Mouse (Mus musculus) frontal cortex, postnatal 14 days (tissue): Measurements from ENCODE around the gene Olfr1396.

Experiments
- DNase-seq, 2 experiments: peaks; one replicate each; pipeline ENCODE4 v3.0.0; 2022; ENCODE audit warnings: low spot score in 2 of 2

Gene Olfr1396

GRCm38 (mm10) chr11:49114774-49115173 lies at the start of gene Olfr1396:
Gene Olfr1396 (minus strand): TSS chr11:49114874.
- DNase-seq: no peak

- no peak for DNase-seq
Measured at GRCm38 (mm10) chr11:49156821-49157814, 42.4 kb upstream of the Olfr1396 start.

- no peak for DNase-seq
Measured at GRCm38 (mm10) chr11:49154077-49154476, 39.4 kb upstream of the Olfr1396 start, which contains the start of gene Olfr1394. Gene Olfr1394 (plus strand): TSS chr11:49154377.

- no peak for DNase-seq
Measured at GRCm38 (mm10) chr11:49141974-49142373, 27.3 kb upstream of the Olfr1396 start, which contains the start of gene Olfr1395. Gene Olfr1395 (plus strand): TSS chr11:49142274.

- no peak for DNase-seq
Measured at GRCm38 (mm10) chr11:49124169-49124568, 9.5 kb upstream of the Olfr1396 start.

DNA sequence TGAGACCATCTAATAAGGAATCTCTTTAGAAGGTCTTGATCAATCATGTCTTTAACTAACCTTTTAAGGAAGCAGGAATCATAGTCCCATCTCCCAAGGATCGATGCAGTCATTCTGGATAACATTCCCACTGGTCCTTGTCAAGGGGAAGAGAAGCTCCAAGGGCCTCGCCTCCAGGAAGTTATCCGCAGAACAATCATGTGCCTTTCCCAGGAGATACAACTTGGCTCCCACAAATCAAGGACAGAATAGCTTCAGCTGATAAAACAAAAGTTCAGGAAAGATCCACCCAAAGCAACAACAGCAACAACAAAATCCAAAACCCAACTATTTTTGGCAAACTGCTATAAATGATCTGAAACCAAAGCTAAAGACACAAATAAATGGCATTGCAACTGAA lies 5.0 kb upstream of the Olfr1396 start:
- no peak for DNase-seq

DNA sequence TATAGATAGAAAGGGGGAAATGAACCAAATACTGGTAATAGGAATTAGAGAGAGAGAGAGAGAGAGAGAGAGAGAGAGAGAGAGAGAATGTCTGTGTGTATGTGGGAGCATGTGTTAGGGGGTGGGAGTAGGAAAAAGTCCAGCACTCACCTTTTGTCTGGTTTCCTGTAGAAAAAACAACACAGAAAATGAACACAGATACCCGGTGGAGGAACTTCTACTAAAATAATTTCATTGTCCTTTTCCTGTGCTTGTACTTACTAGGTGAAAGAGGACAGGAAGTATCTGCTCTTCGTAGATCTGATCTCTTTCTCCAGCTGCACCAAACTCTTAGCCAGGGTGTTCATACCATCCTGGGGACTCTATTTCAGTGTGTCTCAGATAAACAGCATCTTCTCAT lies 516 bp downstream of the Olfr1396 start:
- no peak for DNase-seq

DNA sequence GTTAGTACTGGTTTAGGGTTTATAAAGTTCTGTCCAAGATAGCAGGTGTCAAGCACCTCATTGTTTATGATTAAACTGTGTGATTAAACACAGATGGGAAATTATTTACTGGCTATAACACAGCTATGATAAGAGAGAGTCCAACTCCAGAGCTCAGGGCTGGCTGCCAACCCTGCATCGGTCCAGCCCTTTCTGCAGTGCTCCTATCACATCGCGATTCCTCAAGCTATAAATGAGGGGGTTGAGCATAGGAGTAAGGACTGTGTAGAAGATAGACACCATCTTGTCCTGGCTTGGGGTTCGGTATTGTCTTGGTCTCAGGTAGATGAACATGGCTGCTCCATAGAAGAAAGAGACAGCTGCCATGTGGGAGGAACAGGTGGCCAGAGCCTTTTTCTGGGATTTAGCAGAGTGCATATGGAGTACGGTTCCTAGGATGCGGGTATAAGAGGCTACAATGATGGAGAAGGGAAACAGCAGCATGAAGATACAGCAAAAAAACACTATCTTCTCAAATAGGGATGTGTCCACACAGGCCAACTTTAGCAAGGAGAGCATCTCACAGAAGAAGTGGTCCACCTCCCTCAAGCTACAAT lies 2.0 kb downstream of the Olfr1396 start:
- DNase-seq: no peak

- DNase-seq: no peak
Measured at GRCm38 (mm10) chr11:49111000-49111399, 3.7 kb downstream of the Olfr1396 start.

- DNase-seq: no peak
Measured at GRCm38 (mm10) chr11:49108833-49109232, 5.8 kb downstream of the Olfr1396 start.

DNA sequence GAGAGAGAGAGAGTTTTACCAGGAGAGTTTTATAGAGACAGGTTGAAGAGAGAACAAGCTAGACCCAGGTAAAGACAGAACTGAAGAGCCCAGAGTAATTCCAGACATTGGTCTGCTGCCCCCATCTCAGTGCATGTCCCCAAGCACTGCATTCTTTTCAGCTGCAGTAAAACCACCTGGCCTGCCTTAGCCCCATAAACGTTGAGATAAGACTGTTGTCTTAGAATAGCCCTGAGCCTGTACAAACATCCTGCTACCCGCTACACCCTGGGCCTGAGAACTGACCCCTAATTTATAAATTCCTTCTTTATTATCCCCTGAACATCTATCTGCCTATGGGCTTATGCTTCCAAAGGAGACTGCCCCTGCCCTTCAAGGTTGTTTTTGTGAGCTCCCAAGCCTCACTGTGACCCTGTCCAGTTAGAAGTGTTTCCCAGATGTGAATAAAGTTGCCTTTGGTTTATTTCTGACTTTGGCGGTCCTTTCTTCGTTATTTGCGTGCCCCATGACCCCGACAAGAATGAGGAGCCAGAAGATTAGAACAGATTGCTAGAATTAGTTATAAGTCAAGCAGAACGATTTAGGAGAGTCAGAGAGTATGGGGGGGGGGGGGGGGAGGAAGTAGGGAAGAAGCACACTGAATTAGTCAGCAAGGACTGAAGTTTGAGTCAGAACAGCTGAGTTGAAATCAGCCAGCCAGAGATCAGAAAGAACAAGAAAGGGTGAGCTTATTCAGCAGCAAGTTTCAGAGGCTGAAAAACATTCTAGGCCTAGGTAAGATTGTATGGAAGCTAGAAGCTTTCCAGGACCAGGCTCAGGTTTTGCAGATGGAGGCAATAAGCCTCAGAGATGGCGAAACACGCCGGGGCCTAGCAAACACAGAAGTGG lies 6.8 kb downstream of the Olfr1396 start:
- DNase-seq: no peak

DNA sequence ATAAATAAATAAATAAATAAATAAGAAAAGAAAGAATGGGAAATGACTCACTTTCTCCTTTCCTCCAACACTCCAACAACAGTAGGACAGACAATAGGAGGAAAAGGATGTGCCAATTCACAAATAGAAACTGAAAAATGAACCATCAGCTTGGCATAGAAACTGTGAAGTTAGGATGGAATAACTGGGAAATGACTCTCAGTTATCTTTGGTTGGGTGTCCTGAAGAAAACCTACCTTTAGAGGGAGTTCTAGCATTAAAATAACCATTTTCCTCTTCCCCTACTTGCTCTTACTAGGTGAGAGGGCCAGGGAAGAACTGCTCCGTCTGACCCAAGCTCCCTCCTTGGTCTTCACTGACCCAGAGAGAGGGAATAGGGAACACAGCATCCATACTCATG lies 8.9 kb downstream of the Olfr1396 start:
- no peak for DNase-seq

DNA sequence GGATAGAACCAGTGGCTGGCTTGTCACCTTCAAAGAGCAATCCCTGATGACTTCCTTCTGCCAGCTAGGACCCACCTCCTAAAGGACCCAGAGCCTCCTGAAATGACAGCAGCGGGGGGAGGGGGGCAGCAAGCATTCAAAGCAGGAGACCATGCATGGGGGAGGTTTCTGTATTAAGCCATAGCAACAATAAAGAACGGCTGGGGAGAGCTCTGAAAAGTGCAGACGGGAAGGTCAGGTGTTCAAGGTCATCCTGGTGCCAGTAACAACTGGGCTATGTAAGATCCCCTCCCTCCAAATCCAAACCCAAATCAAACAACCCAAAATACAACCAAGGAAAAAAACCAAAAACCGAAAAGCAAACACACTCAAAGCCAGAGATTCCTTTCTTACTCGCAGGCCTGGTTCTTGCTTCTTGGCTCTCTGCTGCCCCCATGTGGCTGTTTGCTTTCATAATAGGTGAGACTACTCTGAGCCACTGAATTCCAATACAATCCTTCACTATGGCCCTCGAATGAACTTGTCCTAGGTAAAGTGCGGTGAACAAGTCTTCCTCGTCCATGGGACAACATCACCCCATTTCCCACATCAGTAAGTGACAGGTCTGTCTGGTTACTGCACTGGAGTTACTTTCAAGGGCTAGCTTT lies 11.5 kb downstream of the Olfr1396 start:
- peak; percentile 53 to 84 for DNase-seq

DNA sequence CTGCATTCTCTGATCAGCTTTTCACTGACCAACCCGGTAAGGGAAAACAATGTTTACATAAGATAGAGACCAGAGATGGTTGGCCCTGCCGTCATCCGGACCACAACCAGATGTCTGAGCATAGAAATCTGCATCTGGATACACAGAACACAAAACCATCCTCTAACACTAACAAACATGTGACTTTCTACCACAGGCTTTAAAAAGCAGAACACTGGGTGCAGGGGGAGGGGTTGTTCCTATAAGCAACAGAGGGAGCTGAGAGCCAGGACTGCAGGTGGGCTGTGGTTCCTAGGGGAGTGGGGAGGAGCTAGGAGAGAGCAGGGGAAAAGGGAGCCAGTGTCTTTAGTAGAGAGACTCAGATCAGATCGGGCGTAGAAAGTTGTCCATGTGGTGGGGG lies 13.2 kb downstream of the Olfr1396 start:
- DNase-seq: no peak

DNA sequence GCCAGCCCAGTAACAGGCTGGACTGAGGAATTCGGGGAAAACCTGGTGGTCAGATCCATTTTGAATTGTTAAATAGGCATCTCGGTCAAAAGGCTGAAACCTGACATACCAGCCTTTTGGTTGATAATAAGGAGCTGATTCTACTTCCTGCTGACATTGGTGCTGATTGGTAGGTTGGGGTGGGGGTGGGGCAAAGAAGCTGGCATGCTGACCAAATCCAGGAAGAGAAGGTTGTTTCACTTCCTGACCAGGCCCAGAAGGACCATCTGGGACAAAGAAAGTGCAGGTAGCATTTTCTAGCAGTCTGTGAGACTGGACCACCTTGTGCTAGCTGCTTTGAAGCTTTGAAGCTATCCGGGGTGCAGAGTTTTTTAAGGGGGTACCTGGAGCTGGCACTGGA lies 14.3 kb downstream of the Olfr1396 start:
- DNase-seq: no peak

GRCm38 (mm10) chr11:49095367-49095766 lies 19.3 kb downstream of the Olfr1396 start:
- DNase-seq: no peak

- DNase-seq: no peak
Measured at GRCm38 (mm10) chr11:49093861-49094660, 20.6 kb downstream of the Olfr1396 start.

GRCm38 (mm10) chr11:49092786-49093185 lies 21.9 kb downstream of the Olfr1396 start:
- DNase-seq: no peak

GRCm38 (mm10) chr11:49092053-49092586 lies 22.6 kb downstream of the Olfr1396 start:
- DNase-seq: no peak

DNA sequence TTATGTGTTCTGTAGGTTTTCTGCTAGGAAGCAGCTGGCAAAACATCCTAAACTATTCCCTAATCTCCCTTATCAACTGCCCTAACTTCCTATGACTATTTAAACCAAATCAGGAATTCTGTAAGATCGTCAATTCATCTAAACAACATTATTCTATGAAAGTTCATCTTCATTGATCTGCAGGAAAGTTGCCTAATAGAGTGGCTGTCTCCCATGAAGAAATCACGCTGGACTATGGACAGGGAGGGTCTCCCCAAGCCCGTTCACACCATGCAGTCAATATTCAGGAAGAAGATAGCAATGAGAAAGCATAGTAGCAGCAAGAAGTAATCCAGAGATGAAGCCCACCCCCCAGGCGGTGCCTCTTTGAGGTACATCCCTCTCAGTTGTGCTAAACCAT lies 23.5 kb downstream of the Olfr1396 start:
- DNase-seq: no peak
